Mouse (Mus musculus): Measurements from ENCODE around the gene Ccdc88b. TPM values are rescaled to one million over a fixed set of nuclear protein-coding genes. Genes with fewer than 3 reads are reported as not detected.
"Not testable (repeated sequence)": the region's sequence is repeated elsewhere in the genome, so short reads cannot be mapped to it uniquely, and the experiment has no call there.

The Ccdc88b gene
- total RNA-seq (2021): under 1 TPM; 0.55 to 0.73 TPM

DNA sequence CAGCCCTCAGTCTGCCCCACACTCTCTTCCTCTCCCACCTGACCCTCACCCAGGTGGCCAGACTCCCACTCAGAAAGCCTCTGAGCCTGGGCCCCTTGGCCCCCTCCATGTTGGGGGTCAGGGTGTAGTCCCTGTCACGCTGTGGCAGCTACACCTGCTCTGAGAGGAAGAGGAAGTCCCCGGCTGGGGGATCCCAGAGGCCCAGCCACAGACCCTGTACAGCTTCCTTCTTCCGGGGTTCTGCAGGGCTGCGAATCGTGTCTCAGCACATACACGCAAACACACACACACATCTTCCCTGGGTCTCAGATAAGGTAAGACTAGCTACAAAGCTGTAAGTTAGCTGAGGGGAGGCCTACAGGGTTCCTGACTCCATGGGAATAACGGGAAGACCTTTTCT lies at the start of gene Ccdc88b:
Ccdc88b (minus strand) TSS at position 181 of the 400 bp plus-strand sequence.
- intact Hi-C loops (cut with DNase I): no loop called here
- no peak for DNase-seq (ENCODE audit: low spot score)

DNA sequence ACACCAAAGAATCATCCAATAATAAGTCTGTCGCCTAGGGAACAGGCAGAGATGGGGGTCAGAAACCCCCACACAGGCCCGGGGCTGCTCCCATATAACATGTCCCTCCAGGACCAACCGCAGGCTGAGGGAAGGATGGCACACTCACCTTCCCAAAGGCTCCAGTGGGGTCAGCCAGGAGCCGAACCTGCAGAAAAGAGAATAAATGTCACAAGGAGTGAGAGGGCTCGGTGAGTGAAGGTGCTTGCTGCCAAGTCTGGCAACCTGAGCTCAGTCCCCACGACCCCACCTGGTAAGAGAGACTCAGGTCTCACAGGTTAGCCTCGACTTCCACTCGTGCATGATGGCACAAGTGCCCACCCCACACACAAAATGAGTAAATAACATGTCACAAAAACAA lies 49.1 kb upstream of the Ccdc88b start:
- intact Hi-C loops (cut with DNase I): loop anchor here (5.0 kb wide), 1 partner anchor 65 kb away; the partner anchor contains the start of gene Rps6ka4

DNA sequence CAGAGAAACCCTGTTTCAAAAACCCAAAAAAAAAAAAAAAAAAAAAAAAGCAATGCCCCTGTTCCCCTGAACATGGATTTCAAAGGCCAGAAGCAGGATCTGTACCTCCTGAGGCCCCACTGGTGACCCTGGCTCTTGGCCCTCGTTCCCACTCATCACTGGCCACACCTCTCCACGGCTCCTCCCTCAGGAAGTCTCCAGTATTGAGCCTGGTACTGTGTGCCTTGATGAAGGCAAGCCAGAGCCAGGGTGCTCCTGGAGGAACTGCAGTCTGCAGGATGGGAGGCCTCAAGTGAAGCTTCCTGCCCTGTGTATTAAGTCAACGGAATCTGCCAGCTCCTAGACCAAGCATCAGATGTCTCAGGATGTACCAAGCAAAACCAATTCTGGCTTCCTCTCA lies 48.2 kb upstream of the Ccdc88b start:
- DNase-seq (ENCODE audit: low spot score): no peak
- intact Hi-C loops (cut with DNase I): loop anchor here (5.0 kb wide), 1 partner anchor 64 kb away; the partner anchor contains the start of gene Rps6ka4

More for the DNA sequence above, 49.1 kb upstream of the Ccdc88b start:
- DNase-seq (ENCODE audit: low spot score): no peak

DNA sequence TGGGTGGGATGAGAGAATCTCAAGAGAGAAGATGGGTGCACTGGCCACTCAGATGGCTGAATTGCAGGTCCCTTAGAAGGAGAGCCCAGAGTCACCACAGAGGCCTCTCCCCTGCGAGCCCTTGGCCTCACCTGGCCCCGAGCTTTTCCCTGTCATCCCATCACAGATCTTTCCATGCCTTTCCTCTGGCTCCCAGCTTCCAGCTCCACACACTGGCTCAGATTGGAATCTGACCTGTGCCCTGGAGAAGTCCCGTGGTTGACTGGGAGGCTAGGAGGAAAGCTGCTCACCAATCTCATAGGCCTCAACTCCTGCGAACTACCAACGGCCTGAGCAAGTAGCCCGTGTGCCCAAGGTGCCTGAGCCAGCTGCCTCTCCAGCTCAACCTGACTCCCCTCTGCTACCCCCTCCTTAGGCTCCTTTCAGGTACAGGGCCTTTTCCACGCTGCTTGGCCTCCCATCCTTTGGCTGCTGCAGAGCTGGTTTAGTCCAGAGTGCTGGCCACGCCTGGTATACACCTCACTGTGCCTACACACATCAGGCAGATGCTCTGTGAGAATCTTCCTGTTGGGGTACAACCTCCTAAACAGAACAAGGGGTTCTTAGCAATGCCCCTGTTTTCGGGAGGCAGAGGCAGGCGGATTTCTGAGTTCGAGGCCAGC lies 47.6 kb upstream of the Ccdc88b start:
- intact Hi-C loops (cut with DNase I): loop anchor here (5.0 kb wide), 1 partner anchor 63 kb away; the partner anchor contains the start of gene Rps6ka4
- DNase-seq (ENCODE audit: low spot score): no peak

DNA sequence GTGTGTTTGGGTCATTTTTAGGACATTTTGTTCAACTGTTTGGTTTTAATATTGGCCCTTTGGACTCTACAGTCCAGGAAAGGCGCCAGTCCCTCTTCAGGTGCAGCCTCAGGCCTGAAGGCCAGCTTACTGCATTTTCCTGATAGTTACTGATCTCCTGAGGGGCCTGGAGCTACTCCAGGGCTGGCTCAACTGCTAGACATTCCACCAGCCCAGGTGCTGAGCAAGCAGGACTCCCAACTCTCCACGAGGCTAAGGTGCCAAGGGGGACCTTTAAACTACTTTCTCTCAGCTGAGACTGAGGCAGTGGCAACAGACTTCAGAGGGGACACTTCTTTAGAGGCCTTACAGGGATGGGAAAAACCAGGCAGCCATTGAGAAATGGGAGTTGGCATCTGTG lies 46.8 kb upstream of the Ccdc88b start:
- intact Hi-C loops (cut with DNase I): loop anchor here (5.0 kb wide), 1 partner anchor 63 kb away; the partner anchor contains the start of gene Rps6ka4
- no peak for DNase-seq (ENCODE audit: low spot score)

GRCm38 (mm10) chr19:6903031-6903430 lies 45.0 kb upstream of the Ccdc88b start:
- intact Hi-C loops (cut with DNase I): no loop called here
- no peak for DNase-seq (ENCODE audit: low spot score)

- intact Hi-C loops (cut with DNase I): no loop called here
- DNase-seq (ENCODE audit: low spot score): no peak
These were observed 41.6 kb upstream of the Ccdc88b start for GRCm38 (mm10) chr19:6899641-6900040.

- DNase-seq (ENCODE audit: low spot score); intact Hi-C loops (cut with DNase I): not testable (repeated sequence)
These were observed 37.7 kb upstream of the Ccdc88b start for GRCm38 (mm10) chr19:6895608-6896305.

DNA sequence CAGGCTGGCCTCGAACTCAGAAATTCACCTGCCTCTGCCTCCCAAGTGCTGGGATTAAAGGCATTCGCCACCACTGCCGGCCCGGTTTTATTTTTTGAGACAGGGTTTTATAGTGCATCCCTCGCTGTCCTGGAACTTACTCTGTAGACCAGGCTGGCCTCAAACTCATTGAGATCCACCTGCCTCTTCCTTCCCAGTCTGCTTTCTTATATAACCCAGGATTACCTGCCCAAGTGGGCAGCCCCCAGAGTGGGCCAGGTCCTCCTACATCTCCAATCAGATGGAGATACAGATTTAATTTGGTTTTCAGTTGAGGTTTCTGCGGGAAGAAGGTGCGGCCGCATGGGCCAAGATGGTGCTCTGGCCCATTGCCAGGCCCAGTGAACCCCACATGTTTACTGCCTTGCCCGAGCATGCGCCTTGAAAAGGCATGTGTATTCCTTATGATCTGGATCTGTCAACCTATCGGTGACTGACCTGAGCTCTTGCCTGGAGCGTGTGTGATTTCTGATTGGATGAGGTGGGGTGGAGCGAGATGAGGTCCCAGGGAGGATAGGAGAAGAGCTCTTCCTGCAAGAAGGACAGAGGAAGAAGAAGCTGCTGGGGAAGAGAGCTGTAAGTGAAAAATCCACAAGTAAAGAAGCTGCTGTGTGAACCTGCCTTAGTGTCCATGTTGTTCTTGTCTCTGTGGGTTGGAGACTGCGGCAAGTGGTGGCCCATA lies 35.9 kb upstream of the Ccdc88b start:
- no peak for DNase-seq (ENCODE audit: low spot score)
- intact Hi-C loops (cut with DNase I): no loop called here

DNA sequence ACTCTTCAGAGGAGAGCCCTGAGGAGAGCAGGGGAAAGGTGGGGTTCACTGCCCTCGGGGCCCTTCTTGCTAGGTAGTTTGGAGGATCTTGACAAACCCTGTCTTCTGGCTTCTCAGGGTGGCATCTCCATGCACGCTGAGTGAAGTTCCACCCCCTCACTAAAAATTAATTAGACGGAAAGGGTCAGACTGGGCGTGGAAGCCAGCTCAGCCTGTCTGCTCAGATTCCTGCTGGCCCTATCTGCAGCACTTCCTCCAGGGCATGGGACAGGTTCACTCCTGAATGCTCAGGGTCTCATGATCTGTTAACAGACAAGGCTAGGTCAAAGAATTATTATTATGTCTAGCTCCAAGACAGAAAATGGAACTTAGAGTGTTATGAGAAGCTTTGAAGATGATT lies 34.5 kb upstream of the Ccdc88b start:
- intact Hi-C loops (cut with DNase I): no loop called here
- no peak for DNase-seq (ENCODE audit: low spot score)

GRCm38 (mm10) chr19:6877965-6878364 lies 20.0 kb upstream of the Ccdc88b start:
- DNase-seq (ENCODE audit: low spot score): no peak
- intact Hi-C loops (cut with DNase I): no loop called here

DNA sequence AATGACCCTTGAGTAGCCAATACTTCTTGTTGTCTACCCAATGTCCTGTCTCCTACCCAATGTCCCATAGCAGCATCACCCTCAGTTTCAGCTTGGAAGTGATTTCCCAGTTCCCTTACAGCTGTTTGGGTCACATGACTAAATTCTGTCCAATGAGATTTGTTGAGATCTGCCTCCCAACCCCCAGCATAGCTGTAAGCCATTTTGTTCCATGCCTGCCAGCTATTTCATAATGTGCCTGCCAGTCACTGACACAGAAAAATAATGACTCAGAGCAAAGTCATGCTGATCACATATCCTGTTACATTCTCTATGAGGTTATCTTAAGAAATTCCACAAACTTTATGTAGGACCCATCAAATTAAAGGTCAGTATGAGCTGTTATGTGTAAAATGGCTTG lies 18.8 kb upstream of the Ccdc88b start:
- DNase-seq (ENCODE audit: low spot score): no peak
- intact Hi-C loops (cut with DNase I): no loop called here

GRCm38 (mm10) chr19:6875834-6876233 lies 17.8 kb upstream of the Ccdc88b start:
- DNase-seq (ENCODE audit: low spot score): no peak
- intact Hi-C loops (cut with DNase I): no loop called here

DNA sequence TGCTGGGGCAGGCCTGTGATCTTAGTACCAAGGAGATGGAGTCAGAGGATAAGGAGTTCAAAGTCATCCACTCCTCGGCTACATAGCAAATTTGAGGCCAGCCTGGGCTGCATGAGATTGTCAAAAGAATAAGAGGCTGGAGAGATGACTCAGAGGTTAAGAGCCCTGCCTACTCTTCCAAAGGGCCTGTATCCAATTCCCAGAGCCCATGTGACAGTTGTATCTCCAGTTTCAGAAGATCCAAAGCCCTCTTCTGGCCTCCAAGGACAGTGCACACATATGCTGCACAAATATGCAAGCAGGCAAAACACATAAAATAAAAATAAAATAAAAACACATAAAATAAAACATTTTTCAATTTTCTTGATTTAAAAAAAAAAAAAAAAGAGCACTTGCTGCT lies 16.2 kb upstream of the Ccdc88b start:
- intact Hi-C loops (cut with DNase I): no loop called here
- DNase-seq (ENCODE audit: low spot score): no peak

DNA sequence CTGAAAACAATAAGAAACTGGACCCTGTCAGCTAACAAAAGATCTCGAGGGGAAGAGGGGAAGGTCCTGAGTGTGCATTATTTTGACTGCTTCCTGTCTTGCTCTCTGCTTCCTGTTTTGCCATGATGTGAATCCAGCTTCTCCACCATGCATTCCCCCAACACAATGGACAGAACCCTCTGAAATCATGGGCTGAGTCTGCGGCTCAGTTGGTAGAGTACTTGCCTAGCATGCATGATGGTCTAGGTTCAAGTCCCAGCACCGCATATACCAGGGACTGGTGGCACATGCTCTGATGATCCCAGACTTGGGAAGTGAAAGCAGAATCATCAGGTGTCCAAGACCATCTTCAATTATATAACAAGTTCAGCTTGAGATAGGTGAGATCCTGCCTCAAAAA lies 14.7 kb upstream of the Ccdc88b start:
- no peak for DNase-seq (ENCODE audit: low spot score)
- intact Hi-C loops (cut with DNase I): no loop called here

- no peak for DNase-seq (ENCODE audit: low spot score)
- intact Hi-C loops (cut with DNase I): no loop called here
These were observed 13.7 kb upstream of the Ccdc88b start for GRCm38 (mm10) chr19:6871574-6872271.

- DNase-seq (ENCODE audit: low spot score): no peak
- intact Hi-C loops (cut with DNase I): no loop called here
These were observed 11.3 kb upstream of the Ccdc88b start for GRCm38 (mm10) chr19:6869355-6869754.

- no peak for DNase-seq (ENCODE audit: low spot score)
- intact Hi-C loops (cut with DNase I): no loop called here
These were observed 3.4 kb upstream of the Ccdc88b start for GRCm38 (mm10) chr19:6861451-6861850.

DNA sequence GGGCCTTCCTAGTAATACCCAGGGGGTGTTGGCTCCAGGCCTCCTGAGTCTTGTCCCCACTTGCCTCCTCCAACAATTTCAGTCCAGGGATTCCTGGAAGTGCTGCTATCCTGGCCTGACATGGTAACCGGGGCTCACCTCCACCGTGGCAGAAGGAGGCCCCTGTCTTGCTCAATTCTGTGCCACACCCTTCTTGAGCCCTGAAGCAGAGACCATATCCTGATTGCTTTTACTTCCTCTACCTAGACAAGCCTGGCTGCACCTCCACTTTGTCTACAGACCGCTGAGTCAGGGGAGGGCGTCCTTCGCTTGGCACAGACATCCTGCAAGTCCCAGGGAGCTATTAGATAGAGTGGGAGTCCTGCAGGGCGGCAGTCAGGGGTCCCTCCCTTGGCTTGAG lies 2.7 kb upstream of the Ccdc88b start:
- DNase-seq (ENCODE audit: low spot score): no peak
- intact Hi-C loops (cut with DNase I): no loop called here

DNA sequence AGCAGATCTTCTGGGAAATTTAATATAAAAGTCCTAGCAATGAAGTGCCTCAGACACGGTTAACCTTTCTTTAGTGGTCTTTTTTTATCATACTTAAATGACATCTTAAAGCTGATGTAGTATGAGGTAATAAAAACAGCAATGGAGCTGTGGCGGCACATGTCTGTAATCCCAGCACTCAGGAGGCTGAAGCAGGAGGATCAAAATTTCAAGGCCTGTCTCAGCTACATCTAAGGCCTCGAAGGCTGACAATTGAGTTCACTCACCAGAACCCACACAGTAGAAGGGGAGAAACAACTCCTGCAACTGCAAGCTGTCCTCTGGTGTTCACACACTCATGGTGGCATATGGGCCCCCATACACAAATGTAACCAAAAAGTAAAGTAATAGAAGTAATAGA lies 2.0 kb upstream of the Ccdc88b start:
- DNase-seq (ENCODE audit: low spot score): no peak
- intact Hi-C loops (cut with DNase I): no loop called here

All from heart, postnatal 25 days (tissue).